Mouse (Mus musculus): Measurements from ENCODE around the gene Tbc1d24.

- TF ChIP-seq CTCF (conservative IDR thresholded peaks at IDR 0.05; ENCODE audit: low read length) (no peak), POU5F1 (IDR thresholded peaks at IDR 0.05; ENCODE audit: borderline replicate concordance, low read length) (no peak)
Measured at GRCm38 (mm10) chr17:24199741-24200140, 5.6 kb downstream of the Tbc1d24 start.

All from E14TG2a.4 (cell line).